Mouse (Mus musculus): ENCODE measurements around the gene Nsun3. TPM values are rescaled to one million over a fixed set of nuclear protein-coding genes. Genes with fewer than 3 reads are reported as not detected.

Nsun3 gene
- polyA plus RNA-seq, 1 experiment from 2014 or later = 8.5 TPM

DNA sequence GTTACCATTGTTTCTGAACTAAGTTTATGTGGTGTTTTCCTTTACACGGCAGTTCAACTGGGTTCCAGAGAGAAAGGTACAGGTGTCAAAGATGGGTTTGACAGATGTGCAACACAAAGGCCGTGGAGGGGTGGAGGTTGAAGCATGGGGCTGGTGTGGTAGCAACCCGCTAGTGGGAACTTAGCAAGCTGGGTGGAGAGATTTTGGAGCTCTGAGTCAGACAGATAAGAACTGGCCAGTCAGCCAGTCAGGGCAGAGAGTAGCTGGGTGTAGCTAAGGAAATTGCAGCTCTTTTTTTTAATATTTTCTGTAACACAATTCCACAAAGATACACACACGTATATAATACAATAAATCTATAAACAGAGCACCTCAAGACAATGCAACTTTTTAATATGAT, 24.2 kb upstream of the Nsun3 start:
- 0 out of 2 replicates have a peak, but pooled peaks cover 3% of the 10 kb centered on the region for H3K36me3 ChIP-seq (ENCODE audit: control insufficient read depth, insufficient read depth, low read length)
- ATAC-seq (replicated peaks; ENCODE audit: low FRiP score, low TSS enrichment, low read depth) (no peak), DNase-seq (ENCODE audit: low spot score) (no peak)
- no peak overlapping the region for H3K4me3 ChIP-seq (ENCODE audit: low read depth, low read length)
- no peaks in the 10 kb centered on the region for H3K27me3 ChIP-seq (replicated peaks; ENCODE audit: control insufficient read depth, insufficient read depth, low read length)
- WGBS = 89% methylated on average over 4 of the region's 4 CpGs
- H3K4me2 ChIP-seq (ENCODE audit: low read length) = no peak overlapping the region
- no peak overlapping the region for H3K27ac ChIP-seq (ENCODE audit: low read depth)
- H3K9ac ChIP-seq (ENCODE audit: low read length) = no peak overlapping the region
- H3K4me1 ChIP-seq (replicated peaks; ENCODE audit: control insufficient read depth, insufficient read depth, low read length) = no peaks in the 10 kb centered on the region; the same call in 1 of the 2 replicates
- H3K9me3 ChIP-seq (ENCODE audit: control insufficient read depth, low read length) = no peaks in the 10 kb centered on the region

DNA sequence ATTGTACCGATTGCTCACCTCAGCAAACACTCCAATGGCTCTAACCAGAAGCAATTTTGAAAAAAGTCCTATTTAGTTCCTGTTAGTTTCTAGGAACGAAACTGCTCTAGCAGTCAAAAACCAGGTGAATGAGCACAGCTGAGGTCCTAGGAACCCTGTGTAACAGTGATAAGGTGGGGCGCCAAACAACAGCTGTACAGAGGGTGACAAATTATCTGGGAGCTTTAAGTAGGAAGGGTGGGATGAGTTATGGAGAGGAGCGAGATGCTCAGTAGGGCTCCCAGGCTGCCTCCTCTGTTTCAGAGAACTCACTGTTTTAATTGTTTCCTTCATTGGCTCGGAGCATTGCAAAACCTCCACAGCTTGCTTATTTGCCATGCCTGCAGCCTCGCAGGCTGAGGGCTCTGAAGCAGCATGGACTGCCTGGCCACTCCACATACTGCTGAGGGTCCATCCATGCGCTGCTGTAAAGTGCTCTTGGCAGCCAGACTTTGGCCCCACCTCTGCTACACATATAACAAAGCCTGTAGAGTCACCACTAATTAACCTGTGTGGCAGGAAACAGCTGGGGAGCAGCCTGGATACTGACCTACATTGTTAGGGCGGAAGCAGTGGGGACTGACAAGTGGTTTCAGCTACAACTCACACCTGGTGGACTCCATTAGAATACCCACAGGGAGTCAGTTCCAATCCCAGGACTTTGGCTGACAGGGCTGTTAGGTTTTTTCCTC, 20.8 kb upstream of the Nsun3 start:
- 63% methylated on average over 8 of the region's 8 CpGs for WGBS
- H3K9me3 ChIP-seq (ENCODE audit: control insufficient read depth, low read length) = no peaks in the 10 kb centered on the region
- H3K4me1 ChIP-seq (replicated peaks; ENCODE audit: control insufficient read depth, insufficient read depth, low read length) = no peaks in the 10 kb centered on the region; the same call in 1 of the 2 replicates
- H3K4me2 ChIP-seq (ENCODE audit: low read length) = no peak overlapping the region
- no peak overlapping the region for H3K27ac ChIP-seq (ENCODE audit: low read depth)
- no peak for DNase-seq (ENCODE audit: low spot score)
- H3K4me3 ChIP-seq (ENCODE audit: low read depth, low read length) = no peak overlapping the region
- peaks cover 6% of the 10 kb centered on the region; the same call in 1 of the 2 replicates for H3K36me3 ChIP-seq (ENCODE audit: control insufficient read depth, insufficient read depth, low read length)
- no peak overlapping the region for H3K9ac ChIP-seq (ENCODE audit: low read length)
- H3K27me3 ChIP-seq (replicated peaks; ENCODE audit: control insufficient read depth, insufficient read depth, low read length) = no peaks in the 10 kb centered on the region
- no peak for ATAC-seq (replicated peaks; ENCODE audit: low FRiP score, low TSS enrichment, low read depth)

DNA sequence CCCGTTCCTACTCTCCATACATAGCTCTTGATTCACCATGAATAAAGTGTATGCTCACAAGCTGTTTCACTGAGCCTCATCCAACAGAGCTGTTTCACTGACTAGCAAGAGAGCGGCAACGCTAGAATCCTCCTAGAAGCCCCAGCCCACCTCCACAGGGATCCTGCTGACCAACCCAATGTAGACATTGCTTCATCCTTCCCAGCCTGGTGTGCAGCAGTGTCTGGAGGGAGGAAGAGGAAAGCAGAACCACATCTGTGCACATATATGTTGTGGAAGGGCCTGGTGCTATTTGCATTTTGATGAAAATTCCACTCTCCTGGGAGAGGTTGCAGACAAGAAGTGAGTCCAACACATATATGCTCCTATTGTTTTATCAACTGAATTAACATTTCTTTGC, 18.0 kb upstream of the Nsun3 start:
- H3K4me2 ChIP-seq (ENCODE audit: low read length) = no peak overlapping the region
- DNase-seq (ENCODE audit: low spot score) (no peak), ATAC-seq (replicated peaks; ENCODE audit: low FRiP score, low TSS enrichment, low read depth) (no peak)
- no peaks in the 10 kb centered on the region for H3K27me3 ChIP-seq (replicated peaks; ENCODE audit: control insufficient read depth, insufficient read depth, low read length)
- no peak overlapping the region for H3K27ac ChIP-seq (ENCODE audit: low read depth)
- 91% methylated on average over 3 of the region's 3 CpGs for WGBS
- H3K4me1 ChIP-seq (replicated peaks; ENCODE audit: control insufficient read depth, insufficient read depth, low read length) = no peaks in the 10 kb centered on the region; the same call in 1 of the 2 replicates
- H3K36me3 ChIP-seq (ENCODE audit: control insufficient read depth, insufficient read depth, low read length) = peaks cover 14% of the 10 kb centered on the region
- H3K9ac ChIP-seq (ENCODE audit: low read length) = no peak overlapping the region
- H3K4me3 ChIP-seq (ENCODE audit: low read depth, low read length) = no peak overlapping the region
- no peaks in the 10 kb centered on the region for H3K9me3 ChIP-seq (ENCODE audit: control insufficient read depth, low read length)

DNA sequence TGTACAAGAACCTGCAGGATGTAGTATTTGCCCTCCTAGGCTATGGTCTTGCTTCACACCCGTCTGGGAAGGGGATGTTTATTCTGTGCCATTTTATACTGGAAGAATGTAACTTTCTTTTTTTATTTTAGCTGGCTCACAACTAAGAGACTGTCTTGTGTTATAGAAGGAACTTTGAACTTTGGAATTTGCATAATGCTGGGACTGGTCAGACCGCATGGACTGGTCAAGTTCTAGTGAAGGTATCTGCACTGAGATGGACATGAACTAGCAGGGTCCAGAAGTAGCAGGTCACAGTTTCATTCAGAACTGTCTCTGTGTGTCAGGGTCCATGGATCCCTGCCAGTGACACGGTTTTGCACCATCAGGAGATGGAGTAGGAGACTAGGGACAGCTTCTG, 13.2 kb upstream of the Nsun3 start:
- Histone ChIP-seq H3K4me3 (ENCODE audit: low read depth, low read length) (no peak overlapping the region), H3K27ac (ENCODE audit: low read depth) (no peak overlapping the region), H3K4me2 (ENCODE audit: low read length) (no peak overlapping the region), H3K9me3 (ENCODE audit: control insufficient read depth, low read length) (no peaks in the 10 kb centered on the region), H3K27me3 (replicated peaks; ENCODE audit: control insufficient read depth, insufficient read depth, low read length) (no peaks in the 10 kb centered on the region), H3K36me3 (ENCODE audit: control insufficient read depth, insufficient read depth, low read length) (peaks cover 18% of the 10 kb centered on the region), H3K4me1 (replicated peaks; ENCODE audit: control insufficient read depth, insufficient read depth, low read length) (no peaks in the 10 kb centered on the region), H3K9ac (ENCODE audit: low read length) (no peak overlapping the region)
- DNase-seq (ENCODE audit: low spot score) (no peak), ATAC-seq (replicated peaks; ENCODE audit: low FRiP score, low TSS enrichment, low read depth) (no peak)
- 80% methylated on average over 3 of the region's 3 CpGs for WGBS

DNA sequence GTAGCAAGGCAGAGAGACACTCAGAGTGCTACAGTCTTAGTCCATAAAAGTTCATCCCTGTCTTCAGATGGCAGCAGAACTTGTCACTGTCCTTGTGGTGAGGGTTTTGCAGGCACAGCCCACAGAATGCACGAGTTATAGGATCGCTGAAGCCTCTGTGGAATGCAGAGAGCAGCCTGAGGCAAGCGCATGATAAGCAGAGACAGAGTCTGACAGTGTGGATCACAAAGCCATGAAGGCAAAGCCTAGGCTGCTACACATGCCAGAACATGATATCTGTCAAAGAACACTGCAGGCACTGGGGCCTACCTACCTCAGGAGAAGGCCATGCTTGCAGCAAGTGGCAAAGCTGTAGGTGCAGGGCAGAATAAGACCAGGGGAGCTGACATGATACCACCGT, 12.8 kb upstream of the Nsun3 start:
- Histone ChIP-seq H3K36me3 (ENCODE audit: control insufficient read depth, insufficient read depth, low read length) (peaks cover 18% of the 10 kb centered on the region), H3K4me2 (ENCODE audit: low read length) (no peak overlapping the region), H3K9me3 (ENCODE audit: control insufficient read depth, low read length) (no peaks in the 10 kb centered on the region), H3K27me3 (replicated peaks; ENCODE audit: control insufficient read depth, insufficient read depth, low read length) (no peaks in the 10 kb centered on the region), H3K27ac (ENCODE audit: low read depth) (no peak overlapping the region), H3K9ac (ENCODE audit: low read length) (no peak overlapping the region), H3K4me3 (ENCODE audit: low read depth, low read length) (no peak overlapping the region), H3K4me1 (replicated peaks; ENCODE audit: control insufficient read depth, insufficient read depth, low read length) (no peaks in the 10 kb centered on the region)
- ATAC-seq (replicated peaks; ENCODE audit: low FRiP score, low TSS enrichment, low read depth) (no peak), DNase-seq (ENCODE audit: low spot score) (no peak)
- WGBS = 83% methylated on average over 4 of the region's 4 CpGs

DNA sequence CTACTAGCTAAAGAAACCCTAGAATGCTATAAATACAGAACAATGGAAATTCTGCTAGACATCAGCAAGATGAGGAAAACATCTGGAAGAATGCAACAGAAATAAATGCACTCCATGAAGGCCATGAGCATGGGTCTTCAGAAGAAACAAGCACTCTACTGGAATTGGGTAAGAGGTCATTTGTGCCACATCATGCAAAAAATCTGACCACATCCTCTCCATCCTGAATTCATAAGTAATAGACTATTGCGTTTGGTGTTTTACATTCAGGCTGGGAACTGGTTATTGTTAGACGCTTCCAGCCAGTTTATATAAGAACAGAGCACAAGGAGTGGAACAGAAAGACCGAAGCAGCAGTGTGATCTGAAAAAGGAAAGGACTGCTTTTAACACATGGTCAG, 12.2 kb upstream of the Nsun3 start:
- H3K4me3 ChIP-seq (ENCODE audit: low read depth, low read length) = no peak overlapping the region
- ATAC-seq (replicated peaks; ENCODE audit: low FRiP score, low TSS enrichment, low read depth) = no peak
- DNase-seq (ENCODE audit: low spot score) = no peak
- H3K4me1 ChIP-seq (replicated peaks; ENCODE audit: control insufficient read depth, insufficient read depth, low read length) = no peaks in the 10 kb centered on the region
- H3K9me3 ChIP-seq (ENCODE audit: control insufficient read depth, low read length) = no peaks in the 10 kb centered on the region
- H3K36me3 ChIP-seq (ENCODE audit: control insufficient read depth, insufficient read depth, low read length) = peaks cover 18% of the 10 kb centered on the region
- no peak overlapping the region for H3K4me2 ChIP-seq (ENCODE audit: low read length)
- H3K27ac ChIP-seq (ENCODE audit: low read depth) = no peak overlapping the region
- H3K27me3 ChIP-seq (replicated peaks; ENCODE audit: control insufficient read depth, insufficient read depth, low read length) = no peaks in the 10 kb centered on the region
- 93% methylated on average over 3 of the region's 3 CpGs for WGBS
- no peak overlapping the region for H3K9ac ChIP-seq (ENCODE audit: low read length)

DNA sequence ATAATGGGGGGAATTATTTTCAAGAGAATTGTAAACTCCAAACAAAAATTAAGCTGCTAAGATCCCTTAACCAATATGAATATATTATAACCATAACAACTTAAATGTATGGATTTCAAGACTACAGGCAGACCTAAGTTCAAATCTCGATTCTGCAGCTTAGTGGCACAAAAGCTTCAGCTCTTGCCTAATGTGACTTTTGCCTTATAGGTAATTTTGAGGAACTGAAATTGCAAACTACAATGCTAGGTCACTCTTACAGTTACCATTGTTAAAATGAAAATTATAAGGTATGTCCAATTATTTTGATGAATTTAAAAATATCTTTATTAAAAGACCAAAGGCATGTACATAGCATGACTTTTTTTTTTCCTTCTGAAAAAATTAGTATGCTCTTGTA, 10.0 kb upstream of the Nsun3 start:
- no peak overlapping the region for H3K4me3 ChIP-seq (ENCODE audit: low read depth, low read length)
- no peaks in the 10 kb centered on the region for H3K4me1 ChIP-seq (replicated peaks; ENCODE audit: control insufficient read depth, insufficient read depth, low read length)
- DNase-seq (ENCODE audit: low spot score) (no peak), ATAC-seq (replicated peaks; ENCODE audit: low FRiP score, low TSS enrichment, low read depth) (no peak)
- H3K27ac ChIP-seq (ENCODE audit: low read depth) = no peak overlapping the region
- peaks cover 7% of the 10 kb centered on the region; the same call in 1 of the 2 replicates for H3K36me3 ChIP-seq (ENCODE audit: control insufficient read depth, insufficient read depth, low read length)
- no peaks in the 10 kb centered on the region for H3K27me3 ChIP-seq (replicated peaks; ENCODE audit: control insufficient read depth, insufficient read depth, low read length)
- H3K9ac ChIP-seq (ENCODE audit: low read length) = no peak overlapping the region
- H3K4me2 ChIP-seq (ENCODE audit: low read length) = no peak overlapping the region
- 93% methylated on average over 1 of the region's 1 CpGs for WGBS
- H3K9me3 ChIP-seq (ENCODE audit: control insufficient read depth, low read length) = no peaks in the 10 kb centered on the region

DNA sequence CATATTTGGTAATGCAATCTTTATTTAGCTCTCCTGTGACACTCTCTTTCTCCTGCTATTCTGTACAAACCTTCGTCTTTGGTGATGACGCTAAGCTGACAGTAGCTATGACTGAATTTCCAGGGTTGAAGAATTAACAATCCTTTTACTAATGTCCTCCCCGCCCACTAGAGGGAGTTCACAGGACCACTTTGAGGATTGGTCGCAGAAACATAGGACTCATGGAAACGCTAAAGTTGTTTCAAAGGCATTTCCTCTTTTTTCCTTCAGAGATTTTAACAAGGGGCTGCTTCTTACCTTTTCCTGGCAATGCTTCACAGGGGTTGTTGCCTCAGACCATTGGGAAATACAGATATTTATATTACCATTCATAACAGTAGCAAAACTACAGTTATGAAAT, 4.4 kb downstream of the Nsun3 start:
- DNase-seq (ENCODE audit: low spot score) (no peak), ATAC-seq (replicated peaks; ENCODE audit: low FRiP score, low TSS enrichment, low read depth) (no peak)
- H3K27ac ChIP-seq (ENCODE audit: low read depth) = no peak overlapping the region
- no peaks in the 10 kb centered on the region for H3K9me3 ChIP-seq (ENCODE audit: control insufficient read depth, low read length)
- WGBS = 62% methylated on average over 5 of the region's 5 CpGs
- peaks cover 9% of the 10 kb centered on the region; the same call in 1 of the 2 replicates for H3K4me1 ChIP-seq (replicated peaks; ENCODE audit: control insufficient read depth, insufficient read depth, low read length)
- H3K4me3 ChIP-seq (ENCODE audit: low read depth, low read length) = no peak overlapping the region
- H3K9ac ChIP-seq (ENCODE audit: low read length) = no peak overlapping the region
- H3K4me2 ChIP-seq (ENCODE audit: low read length) = no peak overlapping the region
- no peaks in the 10 kb centered on the region for H3K27me3 ChIP-seq (replicated peaks; ENCODE audit: control insufficient read depth, insufficient read depth, low read length)
- no peaks in the 10 kb centered on the region for H3K36me3 ChIP-seq (ENCODE audit: control insufficient read depth, insufficient read depth, low read length)

DNA sequence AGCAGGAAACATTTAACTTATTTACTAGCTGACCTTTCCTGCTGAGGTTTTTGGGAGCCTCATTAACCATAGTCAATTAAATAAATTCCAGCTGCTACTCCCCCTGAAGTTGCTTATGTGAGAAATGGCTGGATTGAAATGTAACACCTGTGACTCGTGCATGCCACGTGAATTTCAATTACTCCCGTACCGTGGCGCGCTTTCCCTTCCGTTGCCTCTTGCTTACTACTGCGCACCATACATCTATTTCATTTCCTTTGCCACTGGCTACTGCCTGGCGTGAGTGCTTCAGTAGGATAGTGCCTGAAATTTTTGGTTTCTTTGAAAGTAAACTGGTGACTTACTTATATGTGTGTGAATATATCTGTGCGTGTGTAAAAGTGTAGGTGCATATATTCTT, 8.3 kb downstream of the Nsun3 start:
- DNase-seq (ENCODE audit: low spot score) (no peak), ATAC-seq (replicated peaks; ENCODE audit: low FRiP score, low TSS enrichment, low read depth) (no peak)
- Histone ChIP-seq H3K27me3 (replicated peaks; ENCODE audit: control insufficient read depth, insufficient read depth, low read length) (no peaks in the 10 kb centered on the region), H3K4me1 (replicated peaks; ENCODE audit: control insufficient read depth, insufficient read depth, low read length) (no peaks in the 10 kb centered on the region), H3K9me3 (ENCODE audit: control insufficient read depth, low read length) (no peaks in the 10 kb centered on the region), H3K9ac (ENCODE audit: low read length) (no peak overlapping the region), H3K36me3 (ENCODE audit: control insufficient read depth, insufficient read depth, low read length) (no peaks in the 10 kb centered on the region), H3K27ac (ENCODE audit: low read depth) (no peak overlapping the region), H3K4me3 (ENCODE audit: low read depth, low read length) (no peak overlapping the region), H3K4me2 (ENCODE audit: low read length) (no peak overlapping the region)
- WGBS = 77% methylated on average over 10 of the region's 10 CpGs
